Mouse (Mus musculus) kidney, adult 11 months (tissue): ENCODE measurements around the gene Stx8.

Experiments
- DNase-seq: peaks from one replicate; pipeline ENCODE4 v3.0.0; 2022

Gene Stx8

DNA sequence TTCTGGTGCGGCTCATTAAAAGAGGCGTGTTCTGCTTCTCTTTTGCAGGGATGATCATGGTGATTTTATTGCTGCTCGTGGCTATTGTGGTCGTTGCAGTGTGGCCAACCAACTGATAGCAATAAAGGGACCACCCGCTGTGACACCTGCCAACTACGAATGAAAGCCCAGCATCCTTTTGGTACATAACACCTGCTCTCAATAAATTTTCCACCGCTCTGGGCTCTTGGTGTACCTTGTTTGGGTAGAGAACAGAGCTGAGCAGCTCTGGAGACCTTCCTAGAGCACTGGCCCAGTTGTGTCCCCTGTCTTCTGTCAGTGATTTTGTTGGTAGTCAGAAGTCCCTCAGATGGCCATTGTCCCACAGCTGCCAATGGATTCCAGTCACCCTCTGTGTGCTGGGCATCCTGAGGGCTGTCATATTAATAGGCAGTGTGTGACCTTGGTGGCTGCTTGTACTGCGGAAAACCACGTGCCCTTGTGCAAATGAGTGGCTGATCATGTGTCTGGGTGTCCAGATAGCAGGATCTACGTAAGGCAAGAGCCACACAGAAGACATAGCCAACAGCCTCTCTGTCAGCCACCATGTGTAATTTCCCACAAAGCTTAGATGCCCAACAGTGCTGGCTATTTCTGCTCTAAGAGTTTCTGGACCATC, 237.8 kb downstream of the Stx8 start:
- DNase-seq, result no peak

DNA sequence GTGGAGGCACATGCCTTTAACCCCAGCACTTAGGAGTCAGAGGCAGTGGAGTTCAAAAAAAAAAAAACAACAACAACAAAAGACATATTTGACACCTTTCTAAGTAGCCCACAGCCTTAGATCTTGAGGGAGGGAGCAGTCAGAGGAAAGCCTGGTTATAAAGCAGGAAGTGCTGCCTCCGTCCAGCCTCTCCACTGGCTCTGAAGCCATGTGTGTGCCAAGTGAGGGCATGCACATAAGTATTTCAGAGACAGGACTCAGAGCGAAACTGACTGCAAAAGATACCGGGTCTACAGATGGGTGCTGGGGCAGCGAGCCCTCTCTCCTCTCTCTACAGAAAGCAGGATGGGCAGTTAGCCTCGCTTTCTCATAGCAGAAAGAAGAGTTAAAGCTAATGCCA, 238.4 kb downstream of the Stx8 start:
- no peak for DNase-seq

DNA sequence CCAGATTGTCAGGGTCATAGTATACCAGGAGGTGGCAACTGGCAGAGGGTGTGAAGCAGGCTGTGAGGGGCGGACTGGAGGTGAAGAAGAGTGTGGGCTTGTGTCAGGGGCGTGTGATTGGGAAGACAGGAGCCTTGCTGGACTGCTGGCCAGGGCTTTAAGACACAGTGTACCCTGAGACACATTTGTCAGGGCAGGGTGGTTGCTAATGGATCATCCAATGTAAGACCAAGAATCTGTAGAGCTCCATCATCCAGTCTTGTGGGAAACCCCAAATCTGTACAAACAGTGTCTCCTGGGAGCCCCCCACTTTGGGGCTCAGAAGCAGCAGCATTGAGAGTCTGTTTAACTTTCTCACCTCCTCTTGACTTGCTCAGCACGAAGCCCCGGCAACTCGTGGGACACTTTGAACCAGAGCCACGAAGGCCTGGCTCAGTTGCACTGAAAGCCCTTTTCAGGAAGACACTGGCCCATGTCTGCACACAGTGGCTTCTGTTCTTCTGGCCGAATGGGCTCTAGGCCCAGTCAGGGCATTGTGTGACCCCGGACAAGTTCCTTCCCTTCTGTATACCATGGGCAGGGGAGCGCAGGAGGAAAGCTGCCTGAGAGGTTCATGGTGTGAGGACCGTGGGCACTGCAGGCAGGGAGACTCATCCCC, 239.7 kb downstream of the Stx8 start:
- DNase-seq, result no peak

GRCm38 (mm10) chr11:68208023-68208422, 242.0 kb downstream of the Stx8 start:
- no peak for DNase-seq

- no peak for DNase-seq
Observed at GRCm38 (mm10) chr11:68208582-68208981, 242.6 kb downstream of the Stx8 start.

GRCm38 (mm10) chr11:68209506-68209905, 243.5 kb downstream of the Stx8 start:
- no peak for DNase-seq

- no peak for DNase-seq
Observed at GRCm38 (mm10) chr11:68210714-68211113, 244.7 kb downstream of the Stx8 start.

DNA sequence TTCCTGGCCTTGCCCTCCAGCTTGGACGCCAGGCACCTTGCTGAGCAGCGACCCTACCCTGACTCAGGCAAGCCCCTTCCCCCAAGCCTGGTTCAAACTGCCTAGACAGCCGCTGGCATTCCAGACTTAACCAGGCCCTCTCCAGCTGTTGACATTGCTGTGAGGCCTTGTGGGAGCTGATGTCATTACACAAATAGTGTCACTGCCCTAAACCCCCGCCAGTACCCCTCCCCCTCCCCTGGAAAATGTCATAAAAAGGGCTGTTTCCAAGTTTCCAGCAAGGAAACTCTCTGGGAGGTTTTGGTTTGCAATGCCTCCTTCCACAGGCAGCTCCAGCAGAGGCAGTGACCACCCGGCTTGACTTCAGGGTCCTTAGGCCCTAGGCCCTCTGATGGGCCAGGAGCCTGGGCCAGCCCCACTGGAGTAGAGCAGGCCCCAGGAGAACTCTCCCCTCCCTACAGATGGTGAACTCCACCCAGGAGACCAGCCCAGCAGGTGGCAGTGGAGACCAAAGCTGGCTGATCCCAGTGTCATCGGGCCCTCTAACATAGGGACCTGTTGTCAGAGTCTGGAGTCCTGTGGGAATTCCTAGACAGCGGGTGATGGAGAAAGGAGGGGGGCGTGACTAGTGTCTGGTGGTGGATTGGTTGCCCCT, 246.1 kb downstream of the Stx8 start:
- DNase-seq, result peak; percentile 36

GRCm38 (mm10) chr11:68213896-68214295, 247.9 kb downstream of the Stx8 start:
- no peak for DNase-seq

GRCm38 (mm10) chr11:68214496-68215205, 248.7 kb downstream of the Stx8 start:
- no peak for DNase-seq

GRCm38 (mm10) chr11:68215206-68215912, 249.4 kb downstream of the Stx8 start:
- DNase-seq, result peak; percentile 43

DNA sequence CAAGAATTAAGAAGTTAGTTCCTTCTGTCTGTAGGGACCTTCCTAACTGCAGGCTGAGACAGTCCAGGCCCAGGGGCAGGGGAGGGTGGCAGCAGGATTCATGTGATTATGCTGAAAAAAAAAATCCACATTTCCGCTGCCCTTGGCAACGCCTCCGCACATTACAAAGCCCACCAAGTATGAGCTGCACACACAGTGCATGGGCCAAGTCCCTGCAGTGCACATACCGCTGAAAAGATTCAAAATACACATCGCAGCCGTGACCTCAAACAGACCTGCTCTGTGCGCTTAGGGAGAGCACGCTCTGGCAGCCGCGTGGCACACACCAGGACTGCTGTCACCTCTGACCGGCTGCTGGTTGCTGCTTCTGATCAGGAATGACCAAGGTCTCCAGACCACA, 250.0 kb downstream of the Stx8 start:
- no peak for DNase-seq

GRCm38 (mm10) chr11:68220733-68221132, 254.7 kb downstream of the Stx8 start:
- no peak for DNase-seq

GRCm38 (mm10) chr11:68222209-68222608, 256.2 kb downstream of the Stx8 start:
- no peak for DNase-seq

- DNase-seq, result no peak
Observed at GRCm38 (mm10) chr11:68223143-68223542, 257.1 kb downstream of the Stx8 start.

- DNase-seq, result no peak
Observed at GRCm38 (mm10) chr11:68226654-68227057, 260.7 kb downstream of the Stx8 start.

DNA sequence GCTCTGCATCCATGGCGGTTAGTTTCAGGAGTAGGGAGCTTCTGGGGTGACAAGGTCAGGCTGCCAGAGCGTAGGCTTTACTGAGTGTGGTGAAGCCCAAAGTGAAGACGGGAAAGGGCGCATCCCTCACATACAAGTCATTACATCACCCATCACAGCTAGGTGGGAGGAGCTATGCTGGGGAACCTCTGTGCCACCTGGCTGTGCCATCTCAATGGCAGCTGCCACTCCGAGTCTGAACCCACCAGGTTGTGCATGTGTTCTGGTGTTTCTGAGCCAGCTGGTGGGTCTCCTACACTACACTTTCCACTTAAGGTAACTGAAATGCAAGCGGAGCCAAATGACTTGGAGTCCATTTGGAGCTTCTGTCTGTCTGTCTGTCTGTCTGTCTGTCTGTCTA, 261.8 kb downstream of the Stx8 start:
- no peak for DNase-seq

DNA sequence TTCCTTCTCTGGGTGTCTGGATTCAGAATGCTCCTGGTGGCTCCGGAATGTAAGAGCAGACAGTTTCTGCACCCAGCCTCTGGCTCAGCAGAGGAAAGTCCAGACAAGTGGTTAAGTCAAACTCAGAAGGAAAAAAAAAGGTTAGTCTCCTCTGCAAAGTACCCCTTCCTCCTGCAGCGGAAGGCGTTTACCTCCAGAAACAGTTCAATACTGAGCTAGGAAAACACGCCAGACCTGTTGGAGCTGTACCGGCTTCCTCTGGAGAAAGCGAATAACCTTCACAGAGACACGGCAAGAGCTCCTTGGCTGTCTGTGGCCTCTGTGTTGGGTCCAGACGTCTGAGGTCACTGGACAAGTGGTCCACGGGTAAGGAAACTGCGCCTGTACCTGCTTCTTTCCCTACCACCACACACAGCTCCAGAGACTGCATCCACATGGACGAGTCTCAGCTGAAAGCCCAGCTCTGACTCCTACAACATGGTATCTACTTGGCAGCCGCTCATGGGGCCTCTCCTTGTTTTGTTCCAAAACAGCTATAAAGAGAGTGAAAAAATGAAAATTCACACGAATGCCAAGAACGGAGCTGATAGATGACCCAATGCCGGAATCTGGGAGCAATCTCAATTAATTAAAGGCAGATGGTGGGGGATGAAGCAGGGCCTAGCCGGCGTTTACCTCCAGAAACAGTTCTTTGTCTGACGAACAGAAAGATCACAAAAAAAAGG, 263.1 kb downstream of the Stx8 start:
- DNase-seq, result no peak

DNA sequence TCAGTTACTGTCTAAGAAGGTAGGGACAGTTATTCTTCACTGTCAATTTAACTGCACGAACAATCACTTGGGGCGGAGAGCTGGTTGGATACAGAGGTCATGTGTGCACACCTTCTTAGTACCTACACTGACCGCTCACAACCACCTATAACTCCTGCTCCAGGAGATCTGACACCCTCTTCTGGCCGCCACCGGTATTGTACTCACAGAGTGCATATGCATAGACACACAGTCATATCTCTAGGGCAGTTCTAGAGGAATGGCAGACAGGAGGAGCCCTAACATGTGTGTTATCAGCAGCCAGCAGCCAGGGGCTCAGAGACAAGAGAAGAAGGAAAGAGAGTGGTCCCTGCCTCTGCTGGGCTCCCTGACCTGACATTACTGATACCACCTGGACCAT, 265.6 kb downstream of the Stx8 start:
- no peak for DNase-seq

DNA sequence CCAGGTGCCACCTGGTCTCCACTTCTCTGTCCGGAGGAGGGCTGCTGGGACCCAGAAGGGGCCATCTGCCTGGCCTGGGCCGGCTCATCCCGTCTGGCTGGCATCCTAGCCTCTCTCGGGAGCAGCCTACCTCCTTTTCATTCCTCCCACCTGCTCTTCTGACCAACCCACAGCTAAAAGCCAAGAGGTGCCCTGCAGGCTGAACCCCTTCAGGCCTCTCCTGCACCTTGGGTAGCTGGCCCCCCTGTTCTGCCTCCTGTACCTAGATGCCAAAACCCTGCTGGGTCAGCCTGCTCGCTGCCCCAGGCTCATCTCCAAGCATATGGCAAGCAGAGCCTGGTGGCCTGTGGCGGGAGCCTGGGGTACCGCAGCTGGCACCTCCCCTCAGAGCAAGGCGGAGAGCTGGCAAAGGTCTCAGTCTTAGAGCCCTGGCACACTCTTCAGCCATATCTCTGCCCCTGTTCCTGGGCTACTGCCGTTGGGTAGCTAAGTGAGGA, 267.5 kb downstream of the Stx8 start:
- DNase-seq, result no peak

DNA sequence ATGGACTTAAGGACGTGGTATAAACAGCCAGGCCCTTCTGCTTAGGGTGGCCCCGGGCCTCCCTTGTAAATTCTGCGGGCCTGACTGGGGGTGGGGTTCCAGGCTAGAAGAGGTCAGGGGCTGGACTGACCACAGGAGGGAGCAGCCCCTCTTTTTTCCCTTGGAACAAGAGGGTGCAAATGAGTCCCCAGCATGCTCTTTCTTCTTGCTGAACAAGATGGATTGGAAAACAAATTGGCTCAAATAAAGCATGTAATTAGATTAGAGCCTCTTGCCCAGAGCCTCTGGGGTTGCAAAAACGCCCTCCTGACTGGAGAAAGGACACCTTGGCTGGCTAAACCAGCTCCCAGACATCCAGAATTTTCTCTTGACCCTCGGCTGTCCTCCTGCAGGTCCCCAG, 273.8 kb downstream of the Stx8 start:
- no peak for DNase-seq
